Mouse (Mus musculus) hindbrain, embryonic 14.5 days (tissue): ENCODE measurements around the gene Oaz1. TPM values are rescaled to one million over a fixed set of nuclear protein-coding genes. Genes with fewer than 3 reads are reported as not detected.

Experiments
- ATAC-seq: fragments of 200-750 bp; cut with Nextera tagmentation; 2 replicates; pipeline ENCODE4 v1.8.0; 2017; ENCODE audit warnings: moderate number of reproducible peaks, mild to moderate bottlenecking, moderate TSS enrichment, moderate library complexity; ENCODE audit not compliant: low FRiP score
- DNase-seq: peaks from one replicate; pipeline ENCODE4 v3.0.0-alpha.2; 2015; ENCODE audit warnings: low spot score
- H3K27ac ChIP-seq: fragments of 300-500 bp; sonication (generic); 2 replicates; pipeline ENCODE4 v1.5.1; 2014; ENCODE audit warnings: mild to moderate bottlenecking, moderate library complexity
- H3K27me3 ChIP-seq: fragments of 300-500 bp; sonication (generic); 2 replicates; pipeline ENCODE4 v1.6.1; 2014; ENCODE audit warnings: mild to moderate bottlenecking, low read length, mixed read lengths; ENCODE audit not compliant: control insufficient read depth, insufficient read depth
- H3K36me3 ChIP-seq: fragments of 300-500 bp; sonication (generic); replicated peaks from 2 replicates; pipeline ENCODE4 v1.6.1; 2014; ENCODE audit not compliant: control insufficient read depth, insufficient read depth
- H3K4me1 ChIP-seq: fragments of 300-500 bp; sonication (generic); replicated peaks from 2 replicates; pipeline ENCODE4 v1.6.1; 2014; ENCODE audit warnings: antibody characterized with exemption, low read length, mixed read lengths; ENCODE audit not compliant: control insufficient read depth, insufficient read depth
- H3K4me2 ChIP-seq: fragments of 300-500 bp; sonication (generic); replicated peaks from 2 replicates; pipeline ENCODE4 v1.6.1; 2014; ENCODE audit warnings: mild to moderate bottlenecking, moderate library complexity
- H3K4me3 ChIP-seq: fragments of 300-500 bp; sonication (generic); replicated peaks from 2 replicates; pipeline ENCODE4 v1.5.1; 2014; ENCODE audit warnings: mild to moderate bottlenecking, low read length
- H3K9ac ChIP-seq: fragments of 300-500 bp; sonication (generic); 2 replicates; pipeline ENCODE4 v1.6.1; 2014
- H3K9me3 ChIP-seq: fragments of 300-500 bp; sonication (generic); 2 replicates; pipeline ENCODE4 v1.6.1; 2016; ENCODE audit warnings: low read length; ENCODE audit not compliant: control insufficient read depth
- WGBS: fragments of 180-500 bp; shearing (Covaris S2); extraction: QIAGEN DNeasy Blood & Tissue Kit; methylation state at CpG from one replicate; pipeline ENCODE4 v1.1.7; 2014; 5-methylcytosine and 5-hydroxymethylcytosine counted together
- polyA plus RNA-seq: library from polyadenylated mRNA; unstranded; fragments of >200 nt; fragmentation: Nextera tagmentation; extraction: Ambion mirVana; gene quantifications from 2 replicates; pipeline ENCODE4 v1.2.1, GENCODE M21; 2014

Oaz1 gene
- polyA plus RNA-seq, 1 experiment from 2014 or later, result 1,195 TPM

GRCm38 (mm10) chr10:80841685-80842084 lies 15.2 kb downstream of the Oaz1 start:
- no peak for DNase-seq
- Histone ChIP-seq H3K9ac (no peak overlapping the region), H3K27me3 (peaks cover 37% of the 10 kb centered on the region), H3K36me3 (no peaks in the 10 kb centered on the region), H3K4me3 (no peak overlapping the region), H3K27ac (no peak overlapping the region), H3K9me3 (no peaks in the 10 kb centered on the region), H3K4me1 (peaks cover 5% of the 10 kb centered on the region; the same call in 1 of the 2 replicates), H3K4me2 (no peak overlapping the region)
- peak; percentile 14; the same call in 1 of the 2 replicates for ATAC-seq
- WGBS, result 71% methylated on average over 2 of the region's 2 CpGs

- Histone ChIP-seq H3K27ac (no peak overlapping the region), H3K4me3 (no peak overlapping the region)
Observed at GRCm38 (mm10) chr10:80842334-80842733, 15.9 kb downstream of the Oaz1 start.

GRCm38 (mm10) chr10:80843087-80843930 lies 16.9 kb downstream of the Oaz1 start:
- Histone ChIP-seq H3K9ac (peak overlapping the region; percentile 75), H3K4me2 (peak overlapping the region; percentile 88), H3K9me3 (no peaks in the 10 kb centered on the region), H3K27me3 (peaks cover 33% of the 10 kb centered on the region), H3K4me1 (peaks cover 5% of the 10 kb centered on the region; the same call in 1 of the 2 replicates), H3K36me3 (no peaks in the 10 kb centered on the region), H3K4me3 (peak overlapping the region; percentile 56), H3K27ac (no peak overlapping the region)
- DNase-seq (no peak), ATAC-seq (no peak)
- WGBS, result 9% methylated on average over 28 of the region's 32 CpGs

More at GRCm38 (mm10) chr10:80842334-80842733, 15.9 kb downstream of the Oaz1 start:
- ATAC-seq, result no peak
- H3K27me3 ChIP-seq, result peaks cover 37% of the 10 kb centered on the region
- no peak overlapping the region for H3K4me2 ChIP-seq
- H3K36me3 ChIP-seq, result no peaks in the 10 kb centered on the region
- no peak for DNase-seq
- no peaks in the 10 kb centered on the region for H3K9me3 ChIP-seq
- H3K9ac ChIP-seq, result no peak overlapping the region
- H3K4me1 ChIP-seq, result peaks cover 5% of the 10 kb centered on the region; the same call in 1 of the 2 replicates
- WGBS, result 84% methylated on average over 15 of the region's 15 CpGs

GRCm38 (mm10) chr10:80843931-80844547 lies 17.6 kb downstream of the Oaz1 start, which contains the start of gene Lingo3:
TSS of gene Lingo3 (minus strand) at chr10:80844039.
- peak within 1 kb of the TSS; percentile 88 for H3K4me2 ChIP-seq

GRCm38 (mm10) chr10:80845055-80845693 lies 18.7 kb downstream of the Oaz1 start:
- ATAC-seq, result no peak
- WGBS, result 65% methylated on average over 8 of the region's 8 CpGs

More at GRCm38 (mm10) chr10:80843931-80844547, 17.6 kb downstream of the Oaz1 start, which contains the start of gene Lingo3:
- H3K27ac ChIP-seq, result no peak within 1 kb of the TSS
- H3K9ac ChIP-seq, result peak within 1 kb of the TSS; percentile 75
- H3K9me3 ChIP-seq, result no peaks in the 10 kb centered on the region
- peaks cover 5% of the 10 kb centered on the region; the same call in 1 of the 2 replicates for H3K4me1 ChIP-seq
- H3K4me3 ChIP-seq, result peak within 1 kb of the TSS; percentile 56
- peaks cover 33% of the 10 kb centered on the region for H3K27me3 ChIP-seq
- H3K36me3 ChIP-seq, result no peaks in the 10 kb centered on the region
- peak; percentile 44; the same call in 1 of the 2 replicates for ATAC-seq
- WGBS, result 4% methylated on average over 36 of the region's 51 CpGs
- DNase-seq, result peak; percentile 70

GRCm38 (mm10) chr10:80845732-80846131 lies 19.3 kb downstream of the Oaz1 start:
- Histone ChIP-seq H3K4me2 (no peak overlapping the region), H3K4me1 (peaks cover 5% of the 10 kb centered on the region; the same call in 1 of the 2 replicates), H3K36me3 (no peaks in the 10 kb centered on the region; the same call in 1 of the 2 replicates), H3K27ac (no peak overlapping the region), H3K9me3 (no peaks in the 10 kb centered on the region), H3K9ac (no peak overlapping the region), H3K4me3 (no peak overlapping the region), H3K27me3 (peaks cover 33% of the 10 kb centered on the region)
- DNase-seq (no peak), ATAC-seq (no peak)
- WGBS, result 83% methylated on average over 12 of the region's 12 CpGs

More at GRCm38 (mm10) chr10:80845055-80845693, 18.7 kb downstream of the Oaz1 start:
- H3K9ac ChIP-seq, result no peak overlapping the region
- no peaks in the 10 kb centered on the region; the same call in 1 of the 2 replicates for H3K36me3 ChIP-seq
- H3K27me3 ChIP-seq, result peaks cover 33% of the 10 kb centered on the region
- H3K27ac ChIP-seq, result no peak overlapping the region
- peaks cover 5% of the 10 kb centered on the region; the same call in 1 of the 2 replicates for H3K4me1 ChIP-seq
- no peak overlapping the region for H3K4me2 ChIP-seq
- H3K9me3 ChIP-seq, result no peaks in the 10 kb centered on the region
- no peak overlapping the region for H3K4me3 ChIP-seq
- DNase-seq, result no peak

GRCm38 (mm10) chr10:80848571-80848970 lies 22.1 kb downstream of the Oaz1 start:
- peaks cover 23% of the 10 kb centered on the region for H3K36me3 ChIP-seq
- peaks cover 20% of the 10 kb centered on the region for H3K27me3 ChIP-seq
- WGBS, result 12% methylated on average over 10 of the region's 10 CpGs
- H3K9ac ChIP-seq, result no peak overlapping the region
- no peak overlapping the region for H3K4me3 ChIP-seq
- no peak for ATAC-seq
- no peak for DNase-seq
- H3K4me1 ChIP-seq, result peaks cover 2% of the 10 kb centered on the region; the same call in 1 of the 2 replicates
- H3K9me3 ChIP-seq, result no peaks in the 10 kb centered on the region
- H3K4me2 ChIP-seq, result no peak overlapping the region
- H3K27ac ChIP-seq, result no peak overlapping the region

DNA sequence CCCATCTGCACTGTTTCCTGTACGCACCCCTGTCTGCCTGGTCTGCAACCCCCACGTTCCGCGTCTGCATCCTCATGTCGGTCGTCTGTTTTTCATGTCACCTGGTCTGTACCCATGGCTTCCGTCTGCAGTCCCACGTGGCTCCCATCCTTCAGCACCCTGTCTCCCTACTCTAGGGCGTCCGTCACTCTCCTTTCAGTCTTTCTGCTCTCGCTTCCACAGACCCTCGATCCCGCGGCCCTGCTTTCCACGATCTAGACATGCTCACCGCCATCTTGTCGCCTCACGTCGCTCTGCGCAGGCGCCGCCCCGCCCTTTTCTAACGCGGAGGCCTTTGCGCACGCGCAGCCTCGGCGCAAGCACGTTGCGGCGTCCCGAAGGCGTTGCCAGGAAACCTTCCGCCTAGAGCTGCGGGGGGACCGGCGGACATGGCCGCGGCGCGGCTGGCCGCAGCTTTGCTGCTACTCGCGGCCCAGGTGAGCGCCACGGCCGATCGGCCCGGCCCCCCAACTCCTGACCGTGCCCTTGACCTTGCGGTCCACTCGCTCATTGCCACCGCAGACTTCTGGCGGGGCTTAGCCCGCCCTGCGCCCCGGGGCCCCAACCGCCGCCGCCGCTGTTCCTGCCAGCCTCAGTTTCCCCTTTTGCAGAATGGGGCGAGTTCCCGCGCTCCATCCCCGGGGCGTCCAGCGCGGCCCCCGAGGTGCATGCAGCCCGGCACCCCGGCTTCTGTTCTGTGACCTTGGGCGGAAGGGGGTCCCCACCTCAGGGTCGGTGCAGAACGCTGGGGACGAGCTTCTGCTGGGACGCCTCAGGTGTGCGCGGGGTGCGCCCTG lies 28.7 kb downstream of the Oaz1 start, which contains the start of the genes Lsm7 and Sppl2b:
Lsm7 (minus strand) TSS at position 297 of the 836 bp plus-strand sequence.
Sppl2b (plus strand) TSS at position 363 of the 836 bp plus-strand sequence.
- Histone ChIP-seq H3K27ac (peak within 1 kb of the TSS; percentile 78; the same call in 1 of the 2 replicates), H3K36me3 (peaks cover 23% of the 10 kb centered on the region), H3K9ac (peak within 1 kb of the TSS; percentile 83), H3K4me1 (peaks cover 25% of the 10 kb centered on the region), H3K27me3 (no peaks in the 10 kb centered on the region), H3K4me2 (peak within 1 kb of the TSS; percentile 99), H3K4me3 (peak within 1 kb of the TSS; percentile 94), H3K9me3 (no peaks in the 10 kb centered on the region)
- ATAC-seq (peak; percentile 83), DNase-seq (peak; percentile 100)
- under 1% methylated on average over 80 of the region's 81 CpGs for WGBS
